Mouse (Mus musculus) right cerebral cortex, postnatal 25 days (tissue): ENCODE measurements around the gene Fmn2.
A peak's percentile ranks its signal among the peaks of the same experiment; 100 is the strongest.

Experiments
- DNase-seq: peaks from one replicate; pipeline ENCODE4 v3.0.0; 2022

Fmn2 gene

DNA sequence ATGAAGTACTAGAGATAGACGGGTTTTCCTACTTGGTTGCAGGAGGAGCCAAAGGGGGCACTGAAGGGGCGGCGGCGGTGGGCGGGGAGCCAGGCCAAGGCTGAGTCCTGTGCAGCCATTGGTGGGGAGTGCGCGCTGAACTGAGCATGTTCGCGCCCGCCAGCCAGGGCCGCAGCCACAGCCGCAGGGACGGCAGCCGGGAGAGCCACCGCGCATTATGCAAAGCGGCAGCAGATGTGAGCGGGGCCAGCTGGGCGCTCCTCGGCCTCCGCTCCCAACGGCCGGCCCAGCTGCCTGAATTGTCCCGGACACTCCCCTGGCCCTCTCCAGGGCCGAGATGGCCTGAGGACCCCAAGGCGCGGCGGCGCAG, at the start of gene Fmn2:
Fmn2 (plus strand) TSS at position 165 of the 370 bp plus-strand sequence.
- peak; percentile 89 for DNase-seq

DNA sequence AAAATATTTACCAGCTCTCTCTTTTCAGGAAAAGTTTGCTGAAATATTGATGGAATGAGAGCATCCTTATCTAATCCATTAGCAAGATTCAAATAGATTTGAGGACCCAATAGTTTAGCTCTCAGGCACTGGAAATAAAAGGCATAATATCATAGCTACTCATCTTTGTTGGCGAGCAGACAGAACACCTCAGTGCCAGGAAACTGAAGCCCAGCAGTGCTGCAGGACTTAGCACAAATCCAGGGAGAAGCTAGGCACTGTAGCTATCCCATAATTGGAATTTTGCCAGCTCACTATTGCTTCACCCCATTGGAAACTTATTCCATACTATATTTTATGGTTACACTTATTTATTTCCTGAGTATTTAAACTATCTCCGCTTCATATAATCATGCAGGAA, 46.5 kb upstream of the Fmn2 start:
- DNase-seq, result no peak

DNA sequence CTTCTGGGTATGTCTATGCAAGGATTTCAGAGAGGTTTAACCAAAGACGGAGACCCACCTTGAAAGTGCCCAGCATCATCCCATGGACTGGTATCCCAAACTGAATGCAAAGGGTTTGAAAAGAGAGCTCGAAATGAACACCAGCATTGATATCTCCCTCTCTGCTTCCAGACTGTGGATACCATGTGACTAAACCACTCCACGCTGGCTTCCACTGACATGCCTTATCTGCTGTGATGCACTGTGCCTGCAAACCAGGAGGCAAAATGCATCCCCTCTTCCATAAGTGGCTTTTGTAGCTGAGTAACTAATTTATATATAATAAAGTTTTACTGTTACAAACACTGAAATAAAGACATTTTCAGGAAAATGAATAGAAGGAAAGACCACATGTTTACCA, 36.2 kb upstream of the Fmn2 start:
- no peak for DNase-seq

DNA sequence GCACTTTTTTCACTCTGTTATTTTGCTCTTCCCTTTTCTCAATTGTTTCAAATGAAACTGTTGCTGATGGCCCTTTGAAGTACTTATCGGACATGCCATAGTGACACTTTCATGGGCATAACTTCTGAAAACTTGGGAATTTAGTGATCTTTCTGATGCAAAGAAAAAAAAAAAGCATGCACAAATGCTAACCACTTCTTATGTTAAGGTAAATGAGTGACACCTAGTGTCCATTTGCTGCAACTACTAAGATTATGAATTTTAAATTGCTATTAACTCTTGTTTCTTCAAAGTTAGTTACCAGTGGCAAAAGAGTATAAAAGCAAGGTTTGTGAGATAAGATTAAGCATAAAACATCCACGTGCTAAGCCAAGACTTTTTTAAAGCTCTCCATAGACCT, 35.4 kb upstream of the Fmn2 start:
- DNase-seq, result no peak

DNA sequence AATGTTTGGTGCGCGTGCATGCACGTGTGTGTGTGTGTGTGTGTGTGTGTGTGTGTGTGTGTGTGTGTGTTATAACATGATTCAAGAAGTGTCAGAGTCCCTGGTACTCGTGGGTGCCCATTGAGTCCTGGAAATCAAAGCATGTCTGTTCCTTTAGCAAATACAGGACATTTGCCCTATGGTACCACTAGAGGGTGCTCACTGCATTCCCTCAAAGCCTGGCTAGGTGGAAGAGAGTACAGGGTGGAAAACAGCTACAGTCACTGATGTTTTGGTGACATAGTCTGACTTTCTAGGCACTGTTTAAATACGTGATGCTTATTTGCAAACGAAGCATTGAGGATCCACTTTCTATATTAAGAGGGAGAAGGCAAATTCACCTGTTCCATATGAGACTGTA, 31.9 kb upstream of the Fmn2 start:
- peak; percentile 17 for DNase-seq

DNA sequence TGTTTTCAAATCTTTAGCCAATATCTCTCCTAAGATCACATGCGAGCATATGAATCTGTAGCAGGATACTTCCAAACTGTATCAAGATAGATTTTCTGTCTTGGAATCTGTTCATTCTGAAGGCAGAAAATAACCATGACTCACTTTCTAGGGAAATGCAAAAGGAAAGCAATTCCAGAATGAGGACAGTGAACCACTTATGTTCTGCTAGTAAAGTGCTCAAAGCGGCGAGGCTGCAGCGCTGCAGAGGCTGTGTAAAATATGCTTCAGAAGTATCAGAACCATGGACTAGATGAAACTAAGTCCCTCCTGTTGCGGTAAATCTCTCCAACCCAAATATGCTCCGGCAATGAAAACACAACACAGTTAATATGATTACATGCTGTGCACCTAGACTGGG, 19.1 kb upstream of the Fmn2 start:
- no peak for DNase-seq

DNA sequence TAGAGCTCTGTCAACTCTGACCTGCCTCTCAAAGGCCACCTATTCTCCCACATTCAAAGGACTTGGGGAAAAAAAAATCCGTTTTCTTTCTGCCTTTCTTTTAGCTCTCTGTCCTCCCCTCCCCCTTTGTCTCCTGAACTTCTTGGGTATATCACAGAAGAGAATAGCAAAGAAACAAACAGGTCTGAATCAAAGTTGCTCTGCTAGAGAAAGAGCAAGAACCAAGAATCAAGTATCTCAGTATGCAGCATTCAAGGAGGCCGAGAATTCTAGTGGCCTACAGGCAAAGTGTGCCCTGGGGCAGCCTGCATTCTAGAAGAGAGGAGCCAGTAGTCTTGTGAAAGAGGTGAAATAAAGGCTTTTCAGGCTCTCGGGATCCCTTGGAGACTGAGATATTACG, 1.6 kb upstream of the Fmn2 start:
- DNase-seq, result no peak

DNA sequence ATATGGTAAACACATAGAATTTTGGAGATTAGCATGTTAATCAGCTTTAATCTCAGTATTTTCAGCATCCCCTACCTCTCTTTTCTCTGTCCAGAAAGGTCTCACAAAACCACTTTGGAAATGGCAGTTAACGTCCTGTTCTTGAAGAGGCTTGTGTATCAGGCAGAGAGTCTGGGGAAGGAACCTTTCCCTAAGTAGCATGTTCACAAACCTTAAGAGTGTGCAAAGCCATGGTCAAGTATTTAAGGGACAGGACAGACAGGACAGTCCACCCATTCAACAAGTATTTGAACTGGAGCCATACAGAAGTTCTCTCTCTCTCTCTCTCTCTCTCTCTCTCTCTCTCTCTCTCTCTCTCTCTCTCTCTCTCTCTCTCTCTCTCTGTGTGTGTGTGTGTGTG, 614 bp upstream of the Fmn2 start:
- DNase-seq, result no peak

DNA sequence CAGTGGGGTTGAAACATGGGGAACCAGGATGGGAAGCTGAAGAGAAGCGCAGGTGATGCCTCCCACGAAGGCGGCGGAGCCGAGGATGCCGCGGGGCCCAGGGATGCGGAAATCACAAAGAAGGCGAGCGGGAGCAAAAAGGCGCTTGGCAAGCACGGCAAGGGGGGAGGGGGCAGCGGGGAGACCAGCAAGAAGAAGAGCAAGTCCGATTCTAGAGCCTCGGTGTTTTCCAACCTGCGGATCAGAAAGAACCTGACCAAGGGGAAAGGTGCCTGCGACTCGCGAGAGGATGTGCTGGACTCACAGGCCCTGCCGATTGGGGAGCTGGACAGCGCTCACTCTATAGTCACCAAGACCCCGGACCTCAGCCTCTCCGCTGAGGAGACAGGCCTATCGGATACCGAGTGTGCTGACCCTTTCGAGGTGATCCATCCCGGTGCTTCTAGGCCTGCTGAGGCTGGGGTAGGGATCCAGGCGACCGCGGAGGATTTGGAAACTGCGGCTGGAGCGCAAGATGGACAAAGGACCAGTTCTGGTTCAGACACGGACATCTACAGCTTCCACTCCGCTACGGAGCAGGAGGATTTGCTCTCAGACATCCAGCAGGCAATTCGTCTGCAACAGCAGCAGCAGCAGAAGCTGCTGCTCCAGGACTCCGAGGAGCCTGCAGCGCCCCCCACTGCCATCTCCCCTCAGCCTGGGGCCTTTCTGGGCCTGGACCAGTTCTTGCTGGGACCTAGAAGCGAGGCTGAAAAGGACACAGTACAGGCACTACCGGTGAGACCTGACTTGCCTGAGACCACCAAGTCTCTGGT, 613 bp downstream of the Fmn2 start:
- DNase-seq, result peak; percentile 75

DNA sequence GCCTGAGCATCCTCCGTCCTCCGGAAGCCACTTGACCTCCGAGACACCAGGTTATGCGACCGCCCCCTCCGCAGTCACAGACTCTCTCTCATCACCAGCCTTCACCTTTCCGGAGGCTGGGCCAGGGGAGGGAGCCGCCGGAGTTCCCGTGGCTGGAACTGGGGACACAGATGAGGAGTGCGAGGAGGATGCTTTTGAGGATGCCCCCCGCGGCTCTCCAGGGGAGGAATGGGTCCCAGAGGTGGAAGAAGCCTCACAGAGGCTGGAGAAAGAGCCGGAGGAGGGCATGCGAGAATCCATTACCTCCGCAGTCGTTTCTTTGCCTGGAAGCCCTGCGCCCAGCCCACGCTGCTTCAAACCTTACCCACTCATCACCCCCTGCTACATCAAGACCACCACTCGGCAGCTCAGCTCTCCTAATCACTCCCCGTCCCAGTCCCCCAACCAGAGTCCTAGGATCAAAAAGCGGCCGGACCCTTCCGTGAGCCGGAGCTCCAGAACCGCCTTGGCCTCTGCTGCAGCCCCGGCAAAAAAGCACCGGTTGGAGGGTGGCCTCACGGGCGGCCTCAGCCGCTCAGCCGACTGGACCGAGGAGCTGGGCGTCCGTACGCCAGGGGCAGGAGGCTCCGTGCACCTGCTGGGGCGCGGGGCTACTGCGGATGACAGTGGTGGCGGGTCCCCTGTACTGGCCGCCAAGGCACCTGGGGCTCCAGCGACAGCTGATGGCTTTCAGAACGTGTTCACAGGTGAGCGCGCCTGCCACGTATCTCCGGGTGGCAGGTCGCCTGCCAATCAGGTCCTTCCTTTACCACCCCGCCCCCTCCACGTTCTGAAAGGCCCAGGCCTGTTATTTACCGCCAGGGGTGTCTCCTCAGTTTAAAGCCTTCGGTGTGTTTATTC, 1.5 kb downstream of the Fmn2 start:
- DNase-seq, result peak; percentile 76

DNA sequence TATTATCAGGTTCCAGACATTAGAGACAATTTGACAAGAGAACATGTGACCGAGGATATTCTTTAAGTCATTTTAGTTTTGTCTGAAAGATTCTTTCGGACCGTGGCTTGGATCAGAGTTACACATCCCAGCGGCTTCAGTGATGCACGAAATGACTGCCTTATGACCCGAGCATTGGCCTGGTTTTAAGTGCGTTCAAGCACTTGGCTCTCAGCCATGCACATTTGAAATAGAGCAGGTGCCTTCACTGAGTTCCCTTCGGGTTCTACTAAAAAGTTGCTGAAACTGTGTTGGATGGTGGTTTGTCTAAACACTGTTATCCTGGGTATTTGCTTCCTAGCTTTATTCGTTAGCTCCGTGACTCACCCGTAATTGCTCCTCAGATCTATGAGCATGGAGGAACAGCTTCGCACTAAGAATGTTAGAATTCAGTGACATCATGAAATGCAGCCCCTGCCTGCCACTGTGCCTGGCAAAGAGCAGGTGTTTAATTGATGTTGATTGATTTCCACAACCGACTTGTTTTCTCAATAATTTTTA, 7.0 kb downstream of the Fmn2 start:
- DNase-seq, result no peak

DNA sequence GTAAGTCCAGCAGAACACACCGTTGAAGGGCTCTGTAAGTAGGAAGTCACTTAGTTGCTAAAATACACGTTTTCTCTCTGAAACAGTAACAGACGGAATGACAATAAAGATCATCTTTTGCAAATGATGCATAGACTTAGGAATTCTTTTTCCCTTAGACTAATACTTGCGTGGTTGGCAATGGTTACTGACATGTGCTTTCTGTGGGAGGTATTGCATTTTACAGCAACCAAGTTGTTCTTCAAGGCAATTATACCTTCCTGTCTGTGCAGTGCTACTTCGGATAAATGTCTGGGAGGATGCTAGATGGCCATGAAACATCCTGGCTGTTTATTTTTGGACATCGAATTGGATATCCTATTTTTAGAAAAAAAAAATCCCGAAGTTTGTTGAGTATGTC, 11.8 kb downstream of the Fmn2 start:
- no peak for DNase-seq

DNA sequence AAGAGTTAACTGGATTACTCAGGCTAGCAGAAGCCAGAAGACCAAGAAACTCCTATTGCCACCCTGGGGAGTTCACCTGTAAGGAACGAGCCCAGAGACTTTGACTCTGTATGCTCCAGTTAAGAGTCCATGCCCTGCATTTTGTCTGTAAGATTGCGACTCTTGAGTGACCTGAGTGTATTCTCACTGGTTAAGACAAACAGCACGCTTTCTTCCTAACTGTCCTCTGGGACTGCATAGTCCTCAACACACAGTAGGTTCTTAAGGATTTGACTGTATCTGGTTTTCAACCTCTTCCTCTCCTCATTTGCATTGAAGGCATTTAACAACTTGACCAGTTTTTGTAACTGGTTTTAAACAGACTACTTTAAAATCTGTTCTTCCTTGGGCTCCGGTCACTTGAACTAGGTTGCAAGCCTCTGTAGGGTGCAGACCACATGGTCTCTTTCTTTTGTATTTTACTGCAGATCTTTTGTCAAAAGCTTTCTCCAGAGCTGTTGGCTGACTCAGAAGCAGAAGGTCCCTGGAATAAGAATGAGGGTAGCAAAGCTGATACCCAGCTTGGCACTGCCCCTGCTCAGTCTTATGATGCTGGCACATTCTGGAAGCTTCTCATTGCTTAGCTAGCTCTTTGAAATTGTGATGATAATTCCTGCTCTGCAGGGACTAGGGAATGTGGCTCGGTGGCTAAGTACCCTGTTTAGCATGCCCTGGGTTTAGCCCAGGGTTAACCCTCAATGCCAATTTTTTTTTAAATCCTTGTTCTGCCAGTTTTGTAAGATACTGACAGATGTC, 20.5 kb downstream of the Fmn2 start:
- DNase-seq, result peak; percentile 37

DNA sequence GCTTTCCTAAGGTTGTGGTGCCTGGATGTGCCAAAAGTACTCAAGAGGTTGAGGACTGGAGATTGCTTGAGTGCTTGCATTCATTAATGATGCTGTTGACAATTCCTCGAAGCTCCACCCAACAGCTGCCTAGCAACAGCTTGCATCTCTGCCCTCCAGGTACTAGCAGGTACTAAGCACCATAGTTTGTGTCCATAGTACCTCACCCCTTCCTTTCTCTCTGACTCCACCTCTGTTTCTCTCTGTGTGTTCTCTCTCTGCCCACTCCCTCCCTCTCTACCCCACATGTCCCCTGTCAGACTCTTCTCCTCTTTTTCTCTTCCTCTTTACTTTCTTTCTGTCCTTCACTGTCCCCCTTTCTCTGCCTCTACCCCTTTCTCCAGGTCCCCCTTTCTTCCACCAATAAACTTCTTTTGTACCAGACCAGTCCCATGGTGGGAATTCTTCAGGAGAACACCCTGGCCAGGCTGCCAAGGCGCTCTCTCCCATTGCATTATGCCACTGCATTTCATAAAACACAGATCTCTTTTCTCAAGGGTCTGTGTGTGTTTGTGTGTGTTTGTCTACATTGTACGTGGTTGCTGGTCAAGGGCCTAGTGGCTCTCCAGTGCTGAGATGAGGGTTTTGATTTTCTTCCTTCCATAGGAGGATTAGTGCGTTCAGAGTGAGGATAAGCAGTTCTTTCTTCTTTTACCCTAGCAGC, 21.3 kb downstream of the Fmn2 start:
- no peak for DNase-seq

DNA sequence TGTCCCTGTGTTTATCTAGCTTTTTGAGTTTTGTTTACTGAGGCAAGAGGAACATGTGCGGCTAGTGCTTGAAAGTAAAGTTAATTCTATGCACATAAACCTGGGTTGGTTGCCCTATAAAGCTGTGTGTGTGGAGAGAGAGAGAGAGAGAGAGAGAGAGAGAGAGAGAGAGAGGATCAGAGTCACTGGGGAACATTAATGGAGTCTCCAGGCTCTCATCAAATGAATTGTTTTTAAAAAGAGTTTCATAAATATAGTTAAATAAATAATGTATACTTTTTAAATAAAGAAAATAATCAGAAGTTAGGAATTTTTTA, 21.8 kb downstream of the Fmn2 start:
- no peak for DNase-seq

DNA sequence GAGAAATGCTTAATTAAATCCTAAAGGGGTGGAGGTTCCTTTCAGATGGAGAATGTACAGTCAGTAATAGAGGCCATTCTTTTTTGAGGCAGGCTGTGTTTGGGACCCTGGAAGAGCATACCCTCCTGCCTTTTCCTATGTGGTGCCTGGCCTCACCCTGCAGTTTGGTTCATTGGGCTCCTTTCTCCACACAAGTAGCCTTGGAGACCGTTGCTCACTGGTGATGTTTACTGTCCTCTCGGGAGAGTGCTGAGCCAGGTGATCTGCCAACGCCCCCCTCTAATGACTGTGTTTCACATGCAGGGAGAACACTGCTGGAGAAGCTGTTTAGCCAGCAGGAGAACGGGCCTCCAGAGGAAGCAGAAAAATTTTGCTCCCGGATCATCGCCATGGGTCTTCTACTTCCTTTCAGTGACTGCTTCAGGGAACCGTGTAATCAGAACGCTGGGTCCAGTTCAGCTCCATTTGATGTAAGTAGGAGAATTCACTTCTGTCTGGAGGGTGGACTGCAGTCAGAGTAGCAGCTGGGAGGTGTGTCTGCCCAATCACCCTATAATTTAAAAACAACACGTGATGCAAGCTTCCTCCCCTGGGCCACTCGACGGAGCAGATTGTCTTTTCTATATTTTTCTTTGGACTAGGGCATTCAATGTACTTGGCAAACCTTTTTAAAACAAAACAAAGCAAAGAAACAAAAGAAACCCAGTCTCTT, 35.3 kb downstream of the Fmn2 start:
- no peak for DNase-seq

DNA sequence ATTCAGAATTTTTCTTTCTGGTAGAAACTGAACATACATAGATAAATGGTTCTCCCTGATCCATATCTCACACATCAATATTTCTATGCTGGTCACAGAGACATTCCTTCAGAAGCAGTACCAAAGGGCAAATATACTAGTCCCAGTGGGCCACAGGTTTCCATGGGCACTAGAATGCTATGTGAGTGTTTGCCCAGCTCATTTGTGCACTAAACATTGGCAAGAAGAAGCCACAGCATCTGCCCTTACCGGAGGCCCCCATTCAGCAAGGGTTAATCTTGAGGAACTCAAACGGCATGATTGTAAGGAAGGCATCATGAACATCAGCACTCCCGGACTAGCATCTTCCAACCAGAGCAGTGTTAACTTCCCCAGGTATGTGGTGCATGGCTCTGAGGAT, 35.9 kb downstream of the Fmn2 start:
- DNase-seq, result no peak

DNA sequence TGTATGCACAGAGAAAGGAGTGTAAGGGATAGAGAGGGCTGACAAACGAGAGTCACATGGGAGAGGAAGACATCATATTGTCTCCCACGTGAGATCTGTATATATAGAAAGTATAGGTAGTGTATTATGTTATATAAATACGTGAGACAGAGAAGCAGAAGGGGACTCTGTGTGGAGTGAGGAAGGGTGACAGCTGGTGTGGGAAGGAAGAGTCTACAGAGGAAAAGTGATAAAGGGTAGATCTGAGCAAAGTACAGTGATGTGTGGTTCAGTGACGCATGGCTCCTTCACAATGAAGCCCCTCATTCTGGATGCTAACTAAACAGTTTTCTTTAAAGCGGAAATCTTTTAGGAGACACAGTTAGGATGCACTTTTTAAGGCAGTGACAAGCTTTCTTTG, 46.7 kb downstream of the Fmn2 start:
- DNase-seq, result no peak

DNA sequence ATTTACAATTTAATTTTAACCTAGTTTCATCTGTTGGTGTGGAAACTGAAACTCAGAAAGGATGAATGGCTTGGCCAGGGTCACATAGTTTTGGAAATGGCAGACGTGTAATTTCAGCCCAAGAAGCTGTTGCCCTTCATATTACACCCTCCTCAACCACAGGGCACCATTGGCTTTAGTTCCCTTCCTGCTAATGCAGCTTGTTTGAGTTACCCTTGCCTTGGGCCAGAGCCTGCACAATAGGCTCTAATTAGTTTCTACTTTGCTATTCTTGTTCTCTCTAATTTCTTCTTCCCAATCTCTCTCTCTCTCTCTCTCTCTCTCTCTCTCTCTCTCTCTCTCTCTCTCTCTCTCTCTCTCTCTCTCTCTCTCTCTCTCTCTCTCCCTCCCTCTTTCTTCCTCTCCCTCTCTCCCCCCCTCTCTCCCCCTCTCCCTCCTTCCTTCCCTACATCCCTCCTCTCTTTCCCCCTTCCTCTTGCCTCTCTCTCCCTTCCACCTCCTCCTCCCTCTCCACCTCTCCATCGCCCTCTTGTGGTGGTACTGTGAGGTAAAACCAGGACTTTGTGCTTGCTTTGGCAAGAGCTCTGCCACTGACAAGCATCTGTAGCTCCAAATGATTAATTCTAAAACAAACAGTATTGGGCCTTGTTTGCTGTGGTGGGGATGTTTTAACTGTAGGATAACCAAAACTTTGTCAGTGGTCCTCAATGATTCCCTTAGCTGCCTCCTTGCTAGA, 51.8 kb downstream of the Fmn2 start:
- DNase-seq, result peak; percentile 61

DNA sequence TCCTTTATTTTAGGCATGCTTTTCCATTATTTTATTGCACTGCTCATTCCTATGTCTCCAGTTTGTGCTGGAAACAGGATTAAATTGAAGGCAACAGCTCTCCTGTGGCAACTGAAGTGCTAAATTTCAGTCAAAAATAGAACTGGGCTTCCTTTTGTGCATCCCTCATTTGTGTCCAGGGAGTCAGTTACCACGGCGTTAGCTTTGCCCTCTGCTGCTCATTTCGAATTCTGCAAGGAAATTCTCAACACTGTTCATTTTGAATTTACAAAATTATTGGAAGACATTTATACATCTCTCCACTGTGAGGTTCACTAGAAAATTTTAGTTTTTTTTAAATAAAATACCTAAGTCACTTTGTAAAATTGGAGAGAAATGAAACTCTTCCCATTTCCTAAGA, 53.8 kb downstream of the Fmn2 start:
- DNase-seq, result no peak

DNA sequence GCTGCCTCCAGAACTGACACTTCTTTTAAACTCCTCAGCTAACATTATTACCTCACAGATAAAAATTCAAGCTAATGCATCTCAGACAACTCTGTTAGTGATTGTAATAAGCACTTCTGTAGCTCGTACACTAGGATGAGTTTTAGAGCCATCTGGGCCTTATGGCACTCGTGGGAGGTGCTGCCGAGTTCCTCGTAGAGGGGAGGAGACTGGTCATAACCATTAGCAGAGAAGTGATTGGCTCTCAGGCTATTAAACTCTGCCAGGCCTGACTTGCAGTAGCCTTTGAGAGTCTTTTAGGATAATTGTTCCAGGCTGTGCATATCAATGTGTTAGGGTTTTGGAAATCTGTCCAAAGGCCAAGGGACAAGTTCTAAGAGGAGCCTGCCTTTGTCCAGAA, 55.6 kb downstream of the Fmn2 start:
- no peak for DNase-seq
